Mouse (Mus musculus) liver, embryonic 14.5 days (tissue): ENCODE data around the gene Cx3cr1. TPM values are rescaled to one million over a fixed set of nuclear protein-coding genes. Genes with fewer than 3 reads are reported as not detected.

ENCODE experiments used
- ATAC-seq: fragments of 200-750 bp; cut with Nextera tagmentation; 2 replicates; pipeline ENCODE4 v1.8.0; 2017; ENCODE audit warnings: moderate number of reproducible peaks, mild to moderate bottlenecking, moderate library complexity; ENCODE audit not compliant: insufficient read depth
- DNase-seq, 3 experiments: peaks; one replicate each; pipeline ENCODE4 v3.0.0-alpha.2; 2012 to 2013; ENCODE audit warnings: low read depth in 3 of 3, low spot score in 3 of 3
- H3K27ac ChIP-seq: fragments of 300-500 bp; sonication (generic); 2 replicates; pipeline ENCODE4 v1.5.1; 2014; ENCODE audit warnings: moderate library complexity, mild to moderate bottlenecking, control low read depth, inconsistent platforms
- H3K27me3 ChIP-seq: fragments of 300-500 bp; sonication (generic); 2 replicates; pipeline ENCODE4 v1.6.1; 2014; ENCODE audit warnings: mild to moderate bottlenecking, low read length, moderate library complexity; ENCODE audit not compliant: control insufficient read depth, insufficient read depth
- H3K36me3 ChIP-seq: fragments of 300-500 bp; sonication (generic); replicated peaks from 2 replicates; pipeline ENCODE4 v1.6.1; 2014; ENCODE audit warnings: low read depth; ENCODE audit not compliant: control insufficient read depth, insufficient read depth
- H3K4me1 ChIP-seq, 2 experiments: fragments of 200-500 bp in 1 of 2; fragments of 300-500 bp in 1 of 2; sonication (generic) in 1 of 2; replicated peaks; 2 replicates each; pipeline ENCODE4 v1.6.1; 2012 to 2014; ENCODE audit warnings: antibody characterized with exemption in 1 of 2, inconsistent platforms in 1 of 2, low read length in 1 of 2; ENCODE audit not compliant: control insufficient read depth in 2 of 2, insufficient read depth in 2 of 2
- H3K4me2 ChIP-seq: fragments of 300-500 bp; sonication (generic); 2 replicates; pipeline ENCODE4 v1.6.1; 2014; ENCODE audit warnings: low read depth, mild to moderate bottlenecking, control low read depth, moderate library complexity
- H3K4me3 ChIP-seq, 2 experiments: fragments of 200-500 bp in 1 of 2; fragments of 300-500 bp in 1 of 2; sonication (generic) in 1 of 2; 2 replicates each; pipeline ENCODE4 v1.5.1; 2012 to 2014; ENCODE audit warnings: low read depth in 2 of 2, low read length in 2 of 2, mild to moderate bottlenecking in 2 of 2, control low read depth in 1 of 2, inconsistent platforms in 1 of 2, moderate library complexity in 1 of 2; ENCODE audit not compliant: insufficient read depth in 1 of 2
- H3K9ac ChIP-seq: fragments of 300-500 bp; sonication (generic); replicated peaks from 2 replicates; pipeline ENCODE4 v1.6.1; 2014; ENCODE audit warnings: mild to moderate bottlenecking, control low read depth, moderate library complexity
- H3K9me3 ChIP-seq: fragments of 300-500 bp; sonication (generic); 2 replicates; pipeline ENCODE4 v1.6.1; 2016; ENCODE audit warnings: low read length, mixed read lengths; ENCODE audit not compliant: control insufficient read depth
- CTCF ChIP-seq: IDR thresholded peaks from 2 replicates; pipeline ENCODE4 v1.5.1; 2016; ENCODE audit warnings: antibody characterized with exemption, low read depth, control low read depth
- EP300 ChIP-seq: IDR thresholded peaks from 2 replicates; pipeline ENCODE4 v1.6.1; 2016; ENCODE audit warnings: antibody characterized with exemption, low read depth
- WGBS: fragments of 180-500 bp; shearing (Covaris S2); extraction: QIAGEN DNeasy Blood & Tissue Kit; methylation state at CpG from one replicate; pipeline ENCODE4 v1.1.7; 2014; ENCODE audit not compliant: insufficient replicate concordance; 5-methylcytosine and 5-hydroxymethylcytosine counted together
- polyA plus RNA-seq, 2 experiments: library from polyadenylated mRNA; depleted of rRNA in 1 of 2; stranded (reverse) in 1 of 2; unstranded in 1 of 2; fragments of >200 nt; fragmentation: Nextera tagmentation in 1 of 2; extraction: Ambion mirVana in 1 of 2; gene quantifications; 2 replicates each; pipeline versions ENCODE4 v1.2.1 to v1.2.3; 2012 to 2014

Gene Cx3cr1
- polyA plus RNA-seq, 2 experiments, result 0.69 to 1.4 TPM

GRCm38 (mm10) chr9:120071251-120071650 lies 1.6 kb upstream of the Cx3cr1 start:
- Histone ChIP-seq H3K27me3 (no peaks in the 10 kb centered on the region), H3K36me3 (no peaks in the 10 kb centered on the region), H3K4me1 (no peaks in the 10 kb centered on the region; a peak in 1 of 4 replicates), H3K27ac (no peak overlapping the region), H3K9me3 (no peaks in the 10 kb centered on the region), H3K4me2 (no peak overlapping the region), H3K4me3 (no peak overlapping the region), H3K9ac (no peak overlapping the region)
- ATAC-seq (no peak), DNase-seq (no peak)
- TF ChIP-seq EP300 (no peak), CTCF (no peak)
- WGBS, result 63% methylated on average over 2 of the region's 2 CpGs

GRCm38 (mm10) chr9:120068047-120068446 lies 1.6 kb downstream of the Cx3cr1 start:
- Histone ChIP-seq H3K36me3 (no peaks in the 10 kb centered on the region), H3K9me3 (no peaks in the 10 kb centered on the region), H3K9ac (no peak overlapping the region), H3K4me3 (no peak overlapping the region), H3K4me2 (no peak overlapping the region), H3K27me3 (no peaks in the 10 kb centered on the region), H3K4me1 (no peaks in the 10 kb centered on the region; a peak in 1 of 4 replicates), H3K27ac (no peak overlapping the region)
- ATAC-seq (no peak), DNase-seq (no peak)
- WGBS, result 16% methylated on average over 10 of the region's 10 CpGs
- TF ChIP-seq CTCF, result no peak
- TF ChIP-seq EP300, result no peak

- no peaks in the 10 kb centered on the region for H3K9me3 ChIP-seq
- DNase-seq, result no peak
- no peaks in the 10 kb centered on the region for H3K36me3 ChIP-seq
- no peaks in the 10 kb centered on the region for H3K27me3 ChIP-seq
- H3K9ac ChIP-seq, result no peak overlapping the region
- no peak for ATAC-seq
- no peak overlapping the region for H3K27ac ChIP-seq
- 57% methylated on average over 2 of the region's 2 CpGs for WGBS
- TF ChIP-seq CTCF (no peak), EP300 (no peak)
- no peak overlapping the region for H3K4me3 ChIP-seq
- H3K4me1 ChIP-seq, result no peaks in the 10 kb centered on the region; a peak in 1 of 4 replicates
- no peak overlapping the region for H3K4me2 ChIP-seq
Measured at GRCm38 (mm10) chr9:120067609-120068008, 2.1 kb downstream of the Cx3cr1 start.

GRCm38 (mm10) chr9:120064317-120064716 lies 5.4 kb downstream of the Cx3cr1 start:
- ATAC-seq (no peak), DNase-seq (no peak)
- 56% methylated on average over 4 of the region's 4 CpGs for WGBS
- no peak overlapping the region for H3K27ac ChIP-seq
- H3K4me2 ChIP-seq, result no peak overlapping the region
- H3K9ac ChIP-seq, result no peak overlapping the region
- no peaks in the 10 kb centered on the region for H3K9me3 ChIP-seq
- no peak for TF ChIP-seq CTCF
- no peak for TF ChIP-seq EP300
- no peak overlapping the region for H3K4me3 ChIP-seq
- no peaks in the 10 kb centered on the region for H3K27me3 ChIP-seq
- H3K4me1 ChIP-seq, result no peaks in the 10 kb centered on the region
- H3K36me3 ChIP-seq, result no peaks in the 10 kb centered on the region

- no peak overlapping the region for H3K9ac ChIP-seq
- H3K4me3 ChIP-seq, result no peak overlapping the region
- WGBS, result 21% methylated on average over 3 of the region's 3 CpGs
- TF ChIP-seq CTCF (no peak), EP300 (no peak)
- no peak overlapping the region for H3K27ac ChIP-seq
- ATAC-seq (no peak), DNase-seq (no peak)
- no peaks in the 10 kb centered on the region for H3K36me3 ChIP-seq
- no peaks in the 10 kb centered on the region for H3K27me3 ChIP-seq
- H3K9me3 ChIP-seq, result no peaks in the 10 kb centered on the region
- H3K4me1 ChIP-seq, result peaks cover 0 to 4% of the 10 kb centered on the region in 2 experiments; a peak in 2 of 4 replicates
- H3K4me2 ChIP-seq, result no peak overlapping the region
Measured at GRCm38 (mm10) chr9:120058730-120059129, 10.9 kb downstream of the Cx3cr1 start.

GRCm38 (mm10) chr9:120056201-120056600 lies 13.5 kb downstream of the Cx3cr1 start:
- WGBS, result 60% methylated on average over 9 of the region's 9 CpGs
- no peak for TF ChIP-seq CTCF
- no peak for TF ChIP-seq EP300
- no peak for DNase-seq
- Histone ChIP-seq H3K27me3 (no peaks in the 10 kb centered on the region), H3K9ac (no peak overlapping the region), H3K4me3 (no peak overlapping the region), H3K4me2 (no peak overlapping the region), H3K36me3 (no peaks in the 10 kb centered on the region), H3K27ac (no peak overlapping the region), H3K9me3 (no peaks in the 10 kb centered on the region), H3K4me1 (peaks cover 0 to 4% of the 10 kb centered on the region in 2 experiments; a peak in 2 of 4 replicates)
- no peak for ATAC-seq
